8 mouse cellular contexts compared by ENCODE assay signal in the genomic region with DNA sequence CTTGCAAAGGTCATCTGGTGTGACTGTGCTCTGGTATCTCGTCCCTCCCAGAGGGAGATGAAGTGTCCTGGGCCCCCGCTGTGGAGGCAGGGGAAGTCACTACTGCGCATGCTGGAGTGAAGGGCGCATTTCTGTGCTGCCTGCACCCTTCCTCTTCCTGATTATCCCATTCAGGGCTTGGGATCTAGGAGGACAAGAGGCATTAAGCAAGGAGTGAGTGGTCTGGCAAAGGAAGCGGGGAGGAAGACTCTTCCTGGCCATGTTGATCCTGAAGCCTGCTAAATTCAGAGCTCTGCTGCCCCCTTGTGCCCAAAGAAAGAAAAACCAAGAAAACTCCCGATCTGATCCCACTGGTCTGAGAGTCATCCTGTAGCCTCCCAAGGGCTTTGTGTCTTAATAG. TPM values are rescaled to one million over a fixed set of nuclear protein-coding genes. Genes with fewer than 3 reads are reported as not detected.
DNase-seq lines count a peak whose midpoint lies in the region; ATAC-seq and TF ChIP-seq lines count a peak whose summit lies in the region.

No protein-coding gene starts in this region.

- 0 out of 2 replicates have a peak overlapping the region, but pooled peaks have one; percentile 17 for H3K4me3 ChIP-seq in heart, embryonic 11.5 days (ENCODE audit: low read depth, low read length)
- H3K4me3 ChIP-seq in kidney, embryonic 15.5 days (replicated peaks) = no peak overlapping the region
- peak overlapping the region; percentile 31 for H3K4me3 ChIP-seq in liver, adult 2 months (ENCODE audit: insufficient read depth, low read depth, low read length)
- no peak overlapping the region for H3K4me3 ChIP-seq in stomach, postnatal 0 days (ENCODE audit: low read depth, low read length)

- peak; percentile 6 to 45 for DNase-seq in CD8-positive naive resting alpha-beta T cell, adult 2 months (ENCODE audit: low read depth in 2 of 2, low spot score in 2 of 2)
- DNase-seq in brain, embryonic 18.5 days (ENCODE audit: low read depth, low spot score) = peak; percentile 70
- peak; percentile 84 for DNase-seq in liver, adult 2 months (ENCODE audit: extremely low read depth, low read depth, low spot score)
- peak; percentile 72 for DNase-seq in naive thymus-derived CD4-positive, alpha-beta T cell, adult 2 months (ENCODE audit: low read depth)
- DNase-seq in stomach, postnatal 0 days (ENCODE audit: low spot score) = peak; percentile 75

- 8% methylated on average over 6 of the region's 6 CpGs for WGBS in heart, embryonic 11.5 days (ENCODE audit: insufficient replicate concordance)
- 29% methylated on average over 6 of the region's 6 CpGs for WGBS in kidney, embryonic 15.5 days
- 11% methylated on average over 6 of the region's 6 CpGs for WGBS in liver, adult 2 months
- WGBS in stomach, postnatal 0 days = 30% methylated on average over 6 of the region's 6 CpGs

- peak; percentile 79 for ATAC-seq in erythroblast, adult 5-6 weeks (replicated peaks; ENCODE audit: low FRiP score, poor library complexity, severe bottlenecking)
- ATAC-seq in heart, embryonic 11.5 days (replicated peaks; ENCODE audit: insufficient number of reproducible peaks, low FRiP score, low TSS enrichment) = no peak
- no peak for ATAC-seq in kidney, embryonic 15.5 days (replicated peaks; ENCODE audit: low FRiP score)
- ATAC-seq in stomach, postnatal 0 days (ENCODE audit: low FRiP score, low TSS enrichment) = peak; percentile 72; the same call in 1 of the 2 replicates

- peak overlapping the region; percentile 59 for H3K4me2 ChIP-seq in heart, embryonic 11.5 days
- H3K4me2 ChIP-seq in kidney, embryonic 15.5 days = peak overlapping the region; percentile 45
- H3K4me2 ChIP-seq in stomach, postnatal 0 days (replicated peaks; ENCODE audit: low read depth) = no peak overlapping the region; the same call in 1 of the 2 replicates

- no peak overlapping the region for H3K27ac ChIP-seq in heart, embryonic 11.5 days (ENCODE audit: low read depth, low read length)
- H3K27ac ChIP-seq in kidney, embryonic 15.5 days = no peak overlapping the region
- peak overlapping the region; percentile 96 for H3K27ac ChIP-seq in liver, adult 2 months (replicated peaks; ENCODE audit: insufficient read depth, low read depth, low read length)
- 0 out of 2 replicates have a peak overlapping the region, but pooled peaks have one; percentile 24 for H3K27ac ChIP-seq in stomach, postnatal 0 days (replicated peaks)

- H3K9ac ChIP-seq in heart, embryonic 11.5 days (ENCODE audit: low read depth, low read length) = no peak overlapping the region
- no peak overlapping the region for H3K9ac ChIP-seq in kidney, embryonic 15.5 days
- peak overlapping the region; percentile 67 for H3K9ac ChIP-seq in liver, adult 2 months (ENCODE audit: low read depth, low read length)
- H3K9ac ChIP-seq in stomach, postnatal 0 days (ENCODE audit: low read length) = no peak overlapping the region

- H3K9me3 ChIP-seq in heart, embryonic 11.5 days (replicated peaks; ENCODE audit: control insufficient read depth, low read length) = no peaks in the 10 kb centered on the region
- 0 out of 2 replicates have a peak, but pooled peaks cover 3% of the 10 kb centered on the region for H3K9me3 ChIP-seq in kidney, embryonic 15.5 days (replicated peaks)
- H3K9me3 ChIP-seq in stomach, postnatal 0 days (ENCODE audit: control insufficient read depth, low read length) = no peaks in the 10 kb centered on the region

- H3K27me3 ChIP-seq in heart, embryonic 11.5 days (ENCODE audit: control insufficient read depth, insufficient read depth, low read length) = peaks cover 3% of the 10 kb centered on the region; the same call in 1 of the 2 replicates
- peaks cover 6% of the 10 kb centered on the region; the same call in 1 of the 2 replicates for H3K27me3 ChIP-seq in kidney, embryonic 15.5 days
- no peaks in the 10 kb centered on the region for H3K27me3 ChIP-seq in liver, adult 2 months (ENCODE audit: control insufficient read depth, insufficient read depth, low read length)
- H3K27me3 ChIP-seq in stomach, postnatal 0 days (ENCODE audit: control insufficient read depth, insufficient read depth, low read length) = no peaks in the 10 kb centered on the region

- TF ChIP-seq POLR2A in liver, adult 2 months (IDR thresholded peaks at IDR 0.05; ENCODE audit: extremely low read depth, insufficient read depth, low read length) = no peak

- no peaks in the 10 kb centered on the region for H3K36me3 ChIP-seq in heart, embryonic 11.5 days (ENCODE audit: control insufficient read depth, insufficient read depth, low read length)
- H3K36me3 ChIP-seq in kidney, embryonic 15.5 days = no peaks in the 10 kb centered on the region
- H3K36me3 ChIP-seq in liver, adult 2 months (ENCODE audit: control insufficient read depth, insufficient read depth, low read length) = no peaks in the 10 kb centered on the region
- H3K36me3 ChIP-seq in stomach, postnatal 0 days (ENCODE audit: control insufficient read depth, insufficient read depth, low read length) = no peaks in the 10 kb centered on the region

- H3K79me2 ChIP-seq in liver, adult 2 months (ENCODE audit: control insufficient read depth, insufficient read depth, low read length) = no peaks in the 10 kb centered on the region

- TF ChIP-seq CTCF in liver, adult 2 months (IDR thresholded peaks at IDR 0.05; ENCODE audit: low read depth, low read length) = peak; percentile 62
- TF ChIP-seq CTCF in stomach, postnatal 0 days (IDR thresholded peaks at IDR 0.05; ENCODE audit: low read depth) = peak; percentile 80

- H3K4me1 ChIP-seq in heart, embryonic 11.5 days (ENCODE audit: control insufficient read depth, insufficient read depth, low read length) = no peaks in the 10 kb centered on the region
- H3K4me1 ChIP-seq in kidney, embryonic 15.5 days = peaks cover 7% of the 10 kb centered on the region
- peaks cover 12% of the 10 kb centered on the region for H3K4me1 ChIP-seq in liver, adult 2 months (ENCODE audit: control insufficient read depth, insufficient read depth, low read length)
- H3K4me1 ChIP-seq in stomach, postnatal 0 days (replicated peaks; ENCODE audit: control insufficient read depth, insufficient read depth) = no peaks in the 10 kb centered on the region

- no peak for TF ChIP-seq EP300 in stomach, postnatal 0 days (optimal IDR thresholded peaks at IDR 0.05)

RNA-seq across cellular contexts. Expression of a gene that starts 13.6 kb away (rescaled TPM):
- total RNA-seq in erythroblast, adult 5-6 weeks (2015; ENCODE audit: low replicate concordance) = not detected in 2 replicates
- not detected in 2 replicates for total RNA-seq in erythroblast, adult 5-6 weeks (2017; ENCODE audit: low replicate concordance)
- 3.4 and 4.2 TPM in 2 replicates for polyA plus RNA-seq in heart, embryonic 11.5 days (2014; fragmentation: Nextera tagmentation; extraction: Ambion mirVana)
- 2.2 and 3.5 TPM in 2 replicates for polyA plus RNA-seq in kidney, embryonic 15.5 days (2015; fragmentation: Nextera tagmentation; extraction: Ambion mirVana)
- 306 and 460 TPM in 2 replicates for total RNA-seq in liver, adult 2 months (2014; rRNA removed)
- polyA plus RNA-seq in liver, adult 2 months (2012; rRNA removed) = 45.7 and 126 TPM in 2 replicates
- polyA plus RNA-seq in stomach, postnatal 0 days (2015; fragmentation: Nextera tagmentation; extraction: Ambion mirVana) = 3.3 and 5.3 TPM in 2 replicates

Comparison
In these comparisons a context has a peak if more than half of its experiments do, and no peak if none do; other contexts are left out.
1. DNase-seq: peak in every context shown above with its lines; median percentile 84 in liver, adult 2 months; 75 in stomach, postnatal 0 days; 72 in naive thymus-derived CD4-positive, alpha-beta T cell, adult 2 months; 70 in brain, embryonic 18.5 days; 26 in CD8-positive naive resting alpha-beta T cell, adult 2 months.
2. ATAC-seq: peak in erythroblast, adult 5-6 weeks (single experiment) and stomach, postnatal 0 days (single experiment); none in heart, embryonic 11.5 days (single experiment) and kidney, embryonic 15.5 days (single experiment).
3. H3K27ac ChIP-seq: peak in liver, adult 2 months (single experiment) and stomach, postnatal 0 days (single experiment); none in heart, embryonic 11.5 days (single experiment) and kidney, embryonic 15.5 days (single experiment).
4. H3K4me3 ChIP-seq: peak in heart, embryonic 11.5 days (single experiment) and liver, adult 2 months (single experiment); none in kidney, embryonic 15.5 days (single experiment) and stomach, postnatal 0 days (single experiment).